Mouse (Mus musculus) activated CD4-positive, CD25-positive, alpha-beta regulatory T cell (primary cell): ENCODE measurements around the gene Stx1a. TPM values are rescaled to one million over a fixed set of nuclear protein-coding genes. Genes with fewer than 3 reads are reported as not detected.

ENCODE experiments used
- polyA plus RNA-seq, 2 experiments: library from polyadenylated mRNA; unstranded; fragments of 100-300 nt; shearing (Covaris generic); gene quantifications; one replicate each; pipeline ENCODE4 v1.2.1; 2017

The Stx1a gene
- polyA plus RNA-seq = 10 to 100 TPM in 1 of 2 experiments, 1 to 10 TPM in 1; 9.5 to 15.9 TPM

DNA sequence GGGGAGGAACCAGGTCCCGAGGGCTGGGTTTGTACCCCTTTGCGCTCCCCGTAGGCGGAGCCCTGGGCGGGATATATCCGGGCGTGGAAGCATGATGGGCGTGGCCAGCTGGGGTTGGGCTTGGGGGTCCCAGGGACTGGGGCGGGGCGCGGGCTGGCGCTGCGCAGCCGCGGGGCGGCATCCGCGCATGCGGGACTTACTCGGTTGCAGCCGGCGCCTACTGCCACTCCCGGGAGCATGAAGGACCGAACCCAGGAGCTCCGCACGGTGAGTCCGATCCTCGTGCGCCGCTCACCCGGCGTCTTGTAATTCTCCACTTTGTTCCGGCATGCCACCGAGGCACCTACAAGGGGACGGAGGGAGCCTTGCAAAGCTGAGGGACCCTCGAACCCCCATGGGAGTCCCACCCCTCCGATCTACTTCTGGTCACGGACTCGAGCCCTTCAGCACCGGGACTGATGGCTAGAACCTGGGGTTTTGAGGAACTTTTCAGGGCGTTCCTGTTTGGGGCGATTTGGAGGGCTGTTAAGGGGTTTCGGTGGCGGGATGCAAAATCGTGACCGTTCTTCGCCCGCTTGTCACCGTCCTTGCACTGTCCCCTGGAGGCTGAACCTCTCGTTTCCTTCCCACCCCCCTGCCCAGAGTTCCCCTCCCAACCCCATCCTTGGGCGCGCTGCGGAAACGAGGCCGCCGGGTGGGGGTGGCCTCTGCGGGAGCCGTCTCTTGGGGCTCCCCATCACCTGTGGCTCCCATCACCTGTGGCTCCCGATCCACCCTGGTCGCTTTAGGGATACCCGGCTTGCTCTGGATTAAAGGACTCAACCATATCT lies at the start of gene Stx1a:
Gene Stx1a, plus strand, starts transcription at position 139 of the 830 bp plus-strand sequence.

GRCm38 (mm10) chr5:134985633-134986297 lies 37.5 kb upstream of the Stx1a start, which contains the start of gene Cldn3:
Cldn3 (plus strand) TSS chr5:134986214.

DNA sequence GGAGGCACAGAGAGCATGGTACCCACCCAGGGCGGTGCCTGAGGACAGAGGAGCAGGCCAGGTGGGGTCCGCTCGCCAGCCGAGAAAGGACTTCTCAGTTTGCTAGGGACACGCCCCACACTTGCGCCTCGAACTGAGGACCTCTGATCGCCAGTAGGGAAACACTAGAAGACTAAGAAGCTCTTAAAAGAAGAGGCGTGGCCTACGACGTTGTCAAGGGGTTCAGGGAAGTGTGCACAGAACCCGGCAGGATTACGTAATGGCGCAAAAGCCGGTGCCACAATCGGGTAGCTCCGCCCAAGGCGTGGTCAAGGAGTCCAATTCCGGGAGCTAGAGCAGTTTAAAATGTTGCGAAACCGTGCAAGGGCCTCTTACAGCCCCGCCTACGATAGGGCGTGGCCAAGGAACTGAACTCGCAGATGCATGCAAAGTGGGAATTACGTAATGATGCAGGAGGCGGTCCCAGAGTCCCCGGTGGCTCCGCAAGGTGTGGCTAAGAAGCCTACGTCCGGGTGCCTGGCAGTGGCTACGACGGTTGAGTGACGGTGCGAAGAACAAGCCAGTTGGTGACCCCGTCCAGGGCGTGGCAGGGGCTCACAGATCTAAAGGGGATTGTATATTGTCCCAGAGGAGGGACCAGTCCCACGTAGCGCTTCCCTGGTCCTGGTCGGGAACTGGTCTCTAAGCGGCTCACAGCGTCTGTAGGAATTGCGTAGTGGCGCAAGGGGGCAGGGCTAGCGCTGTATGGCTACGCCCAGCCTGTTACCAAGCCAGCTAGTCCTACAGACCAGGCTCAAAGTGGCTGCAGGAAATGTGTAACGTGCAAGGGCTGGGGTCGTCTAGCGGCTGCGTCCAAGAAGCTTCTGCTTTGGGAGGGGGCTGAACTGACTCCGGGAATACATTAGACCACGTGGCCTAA lies 14.4 kb upstream of the Stx1a start, which contains the start of gene Abhd11:
Gene Abhd11, plus strand, starts transcription at position 482 of the 919 bp plus-strand sequence.

GRCm38 (mm10) chr5:135063629-135064381 lies 40.5 kb downstream of the Stx1a start, which contains the start of gene Dnajc30:
Dnajc30 (plus strand) TSS chr5:135064202.

GRCm38 (mm10) chr5:135064909-135065446 lies 41.7 kb downstream of the Stx1a start, which contains the start of gene Bud23:
Bud23 (minus strand) TSS chr5:135064959.

GRCm38 (mm10) chr5:135077564-135078481 lies 54.5 kb downstream of the Stx1a start, which contains the start of gene Vps37d:
Vps37d (minus strand) TSS chr5:135078266.

DNA sequence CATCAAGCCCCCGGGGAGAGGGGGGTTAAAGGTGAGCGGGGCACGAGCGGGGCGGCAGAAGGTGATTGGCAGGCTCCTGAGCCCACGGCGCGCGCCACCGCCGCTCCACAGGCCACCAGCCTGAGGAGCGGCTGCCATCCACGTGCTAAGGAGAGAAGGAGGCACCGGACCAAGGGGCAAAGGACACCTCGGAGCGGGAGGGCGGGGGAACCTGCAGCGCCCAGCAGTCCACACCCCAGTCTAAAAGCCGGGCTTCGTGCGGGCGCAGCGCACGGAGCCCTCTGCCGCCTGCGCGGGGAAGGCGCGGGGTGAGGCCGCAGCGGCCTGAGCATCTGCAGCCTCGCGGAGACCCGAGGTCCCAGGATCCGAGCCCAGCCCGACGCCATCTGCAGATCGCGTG lies 66.4 kb downstream of the Stx1a start, which contains the start of gene Mlxipl:
Gene Mlxipl, plus strand, starts transcription at position 238 of the 400 bp plus-strand sequence.

Other genes starting within 250 kb of the Stx1a start
- not detected for gene Tmem270, start 116.7 kb upstream of the Stx1a start, polyA plus RNA-seq
- 1 to 10 TPM; 1.2 to 2.7 TPM for gene Cldn13, start 108.0 kb upstream of the Stx1a start, polyA plus RNA-seq
- gene Mettl27, start 91.1 kb upstream of the Stx1a start, polyA plus RNA-seq = 10 to 100 TPM; 11.0 to 18.6 TPM
- under 1 TPM in 1 of 2 experiments, not detected in 1; 0.57 TPM for gene Cldn4, start 76.5 kb upstream of the Stx1a start, polyA plus RNA-seq
- gene Cldn3, start 37.3 kb upstream of the Stx1a start, polyA plus RNA-seq = not detected
- gene Abhd11, start 14.3 kb upstream of the Stx1a start, polyA plus RNA-seq = 10 to 100 TPM; 43.2 to 91.7 TPM
- 10 to 100 TPM; 16.8 to 24.4 TPM for gene Dnajc30, start 40.7 kb downstream of the Stx1a start, polyA plus RNA-seq
- 100 to 1,000 TPM in 1 of 2 experiments, 10 to 100 TPM in 1; 76.2 to 111 TPM for gene Bud23, start 41.5 kb downstream of the Stx1a start, polyA plus RNA-seq
- gene Vps37d, start 54.8 kb downstream of the Stx1a start, polyA plus RNA-seq = not detected
- under 1 TPM; 0.18 to 0.43 TPM for gene Mlxipl, start 66.4 kb downstream of the Stx1a start, polyA plus RNA-seq
- 10 to 100 TPM; 12.8 to 16.5 TPM for gene Tbl2, start 126.2 kb downstream of the Stx1a start, polyA plus RNA-seq
- 10 to 100 TPM; 82.5 to 84.2 TPM for gene Bcl7b, start 144.8 kb downstream of the Stx1a start, polyA plus RNA-seq
- 10 to 100 TPM; 31.2 to 45.4 TPM for gene Baz1b, start 163.8 kb downstream of the Stx1a start, polyA plus RNA-seq
- under 1 TPM in 1 of 2 experiments, not detected in 1; 0.20 TPM for gene Fzd9, start 227.7 kb downstream of the Stx1a start, polyA plus RNA-seq